Mouse (Mus musculus) MEL-GATA-1-ER (cell line): ENCODE measurements around the gene Zfp654.
"Not testable (repeated sequence)": the region's sequence is repeated elsewhere in the genome, so short reads cannot be mapped to it uniquely, and the experiment has no call there.

Experiments
- DNase-seq: peaks from one replicate; pipeline ENCODE4 v3.0.0-alpha.2; 2012; ENCODE audit warnings: low read depth; ENCODE audit errors: extremely low read depth

Gene Zfp654

GRCm38 (mm10) chr16:64851563-64852362 lies at the start of gene Zfp654, which contains the start of gene Cggbp1:
TSS of gene Zfp654 (minus strand) at chr16:64851652.
TSS of gene Cggbp1 (plus strand) at chr16:64851996.
- DNase-seq: peak; percentile 98

GRCm38 (mm10) chr16:64899084-64899483 lies 47.6 kb upstream of the Zfp654 start:
- DNase-seq: no peak

- DNase-seq: no peak
Measured at GRCm38 (mm10) chr16:64889496-64889895, 38.0 kb upstream of the Zfp654 start.

- no peak for DNase-seq
Measured at GRCm38 (mm10) chr16:64885547-64885946, 34.1 kb upstream of the Zfp654 start.

GRCm38 (mm10) chr16:64885142-64885541 lies 33.7 kb upstream of the Zfp654 start:
- no peak for DNase-seq

- DNase-seq: no peak
Measured at GRCm38 (mm10) chr16:64884420-64884838, 33.0 kb upstream of the Zfp654 start.

- peak; percentile 60 for DNase-seq
Measured at GRCm38 (mm10) chr16:64883896-64884295, 32.4 kb upstream of the Zfp654 start.

GRCm38 (mm10) chr16:64881442-64881841 lies 30.0 kb upstream of the Zfp654 start:
- no peak for DNase-seq

- DNase-seq: no peak
Measured at GRCm38 (mm10) chr16:64880986-64881385, 29.5 kb upstream of the Zfp654 start.

GRCm38 (mm10) chr16:64879735-64880134 lies 28.3 kb upstream of the Zfp654 start:
- no peak for DNase-seq

GRCm38 (mm10) chr16:64878611-64879132 lies 27.2 kb upstream of the Zfp654 start:
- DNase-seq: no peak

GRCm38 (mm10) chr16:64877314-64877713 lies 25.9 kb upstream of the Zfp654 start:
- no peak for DNase-seq

- no peak for DNase-seq
Measured at GRCm38 (mm10) chr16:64876631-64877265, 25.3 kb upstream of the Zfp654 start.

GRCm38 (mm10) chr16:64875822-64876221 lies 24.4 kb upstream of the Zfp654 start:
- no peak for DNase-seq

- no peak for DNase-seq
Measured at GRCm38 (mm10) chr16:64875384-64875783, 23.9 kb upstream of the Zfp654 start.

GRCm38 (mm10) chr16:64873416-64874305 lies 22.2 kb upstream of the Zfp654 start:
- peak; percentile 80 for DNase-seq

- DNase-seq: no peak
Measured at GRCm38 (mm10) chr16:64872841-64873240, 21.4 kb upstream of the Zfp654 start.

- DNase-seq: no peak
Measured at GRCm38 (mm10) chr16:64872296-64872695, 20.8 kb upstream of the Zfp654 start.

GRCm38 (mm10) chr16:64869621-64870020 lies 18.2 kb upstream of the Zfp654 start:
- no peak for DNase-seq

GRCm38 (mm10) chr16:64868613-64869012 lies 17.2 kb upstream of the Zfp654 start:
- DNase-seq: no peak

- not testable (repeated sequence) for DNase-seq
Measured at GRCm38 (mm10) chr16:64865841-64866240, 14.4 kb upstream of the Zfp654 start.
